In genomic region chr11:83441235-83441634, GRCm38 (mm10) we compare ENCODE assay signal across 9 mouse cellular contexts. TPM values are rescaled to one million over a fixed set of nuclear protein-coding genes. Genes with fewer than 3 reads are reported as not detected.
DNase-seq lines count a peak whose midpoint lies in the region; ATAC-seq and TF ChIP-seq lines count a peak whose summit lies in the region.
"Had no signal": no experiment of that assay in that cellular context is flagged by ENCODE, and none has a peak within 500 bp of the region (broad histone marks: within the 10 kb centered on the region; RNA-seq: fewer than 3 reads in every experiment).

No protein-coding gene starts in this region.

- H3K4me1 ChIP-seq in kidney, adult 2 months (ENCODE audit: control insufficient read depth, insufficient read depth, low read length) = no peaks in the 10 kb centered on the region
- peaks cover 9% of the 10 kb centered on the region; the same call in 1 of the 2 replicates for H3K4me1 ChIP-seq in brown adipose tissue, adult 24 weeks (ENCODE audit: control insufficient read depth, insufficient read depth, insufficient read length, low read length)
- peaks cover 30% of the 10 kb centered on the region for H3K4me1 ChIP-seq in heart, embryonic 16.5 days (ENCODE audit: control insufficient read depth, insufficient read depth, low read length)
- no peaks in the 10 kb centered on the region for H3K4me1 ChIP-seq in liver, embryonic 14.5 days (replicated peaks; ENCODE audit: control insufficient read depth in 2 of 2, insufficient read depth in 2 of 2, low read length in 1 of 2)

- 44% methylated on average over 7 of the region's 7 CpGs for WGBS in kidney, adult 2 months
- WGBS in heart, embryonic 16.5 days = 23% methylated on average over 7 of the region's 7 CpGs
- WGBS in liver, embryonic 14.5 days (ENCODE audit: insufficient replicate concordance) = 39% methylated on average over 7 of the region's 7 CpGs

- H3K36me3 ChIP-seq in kidney, adult 2 months (ENCODE audit: control insufficient read depth, insufficient read depth, low read length) = no peaks in the 10 kb centered on the region
- H3K36me3 ChIP-seq in heart, embryonic 16.5 days (ENCODE audit: control insufficient read depth, insufficient read depth) = no peaks in the 10 kb centered on the region
- no peaks in the 10 kb centered on the region for H3K36me3 ChIP-seq in liver, embryonic 14.5 days (replicated peaks; ENCODE audit: control insufficient read depth, insufficient read depth, low read depth)

- peak overlapping the region; percentile 93 for H3K4me2 ChIP-seq in heart, embryonic 16.5 days (ENCODE audit: low read depth, low read length)
- H3K4me2 ChIP-seq in liver, embryonic 14.5 days (ENCODE audit: low read depth) = peak overlapping the region; percentile 72

- peak; percentile 47 for DNase-seq in kidney, adult 2 months
- no peak for DNase-seq in kidney, adult 9 months
- DNase-seq in liver, embryonic 14.5 days (ENCODE audit: low read depth in 3 of 3, low spot score in 3 of 3) = no peak
- no peak for DNase-seq in ovary, adult 18-20 months (ENCODE audit: low spot score)
- no peak for DNase-seq in urinary bladder, postnatal 10 days (ENCODE audit: low spot score)

- TF ChIP-seq CTCF in kidney, adult 2 months (conservative IDR thresholded peaks at IDR 0.05; ENCODE audit: insufficient read depth, insufficient read length, low read depth, low read length) = no peak
- TF ChIP-seq CTCF in liver, embryonic 14.5 days (IDR thresholded peaks at IDR 0.05; ENCODE audit: low read depth) = no peak

- TF ChIP-seq EP300 in liver, embryonic 14.5 days (IDR thresholded peaks at IDR 0.05; ENCODE audit: low read depth) = no peak

- no peaks in the 10 kb centered on the region for H3K27me3 ChIP-seq in kidney, adult 2 months (replicated peaks; ENCODE audit: control insufficient read depth, insufficient read depth, low read length)
- peaks cover 33% of the 10 kb centered on the region for H3K27me3 ChIP-seq in heart, embryonic 16.5 days (ENCODE audit: control insufficient read depth, insufficient read depth, low read length)
- H3K27me3 ChIP-seq in liver, embryonic 14.5 days (ENCODE audit: control insufficient read depth, insufficient read depth, low read length) = peaks cover 47% of the 10 kb centered on the region

- TF ChIP-seq POLR2A in kidney, adult 2 months (IDR thresholded peaks at IDR 0.05; ENCODE audit: low read depth, low read length) = no peak

- no peaks in the 10 kb centered on the region for H3K9me3 ChIP-seq in heart, embryonic 16.5 days (replicated peaks; ENCODE audit: control insufficient read depth, low read length)
- no peaks in the 10 kb centered on the region for H3K9me3 ChIP-seq in liver, embryonic 14.5 days (ENCODE audit: control insufficient read depth, low read length)

- peak; percentile 28 for ATAC-seq in heart, embryonic 16.5 days (replicated peaks; ENCODE audit: extremely low read depth, insufficient read depth, low FRiP score)
- no peak for ATAC-seq in liver, embryonic 14.5 days (ENCODE audit: insufficient read depth)
- no peak for ATAC-seq in erythroid progenitor cell, adult 5-6 weeks (replicated peaks; ENCODE audit: low FRiP score, poor library complexity, severe bottlenecking)

- H3K27ac ChIP-seq in kidney, adult 2 months (ENCODE audit: insufficient read depth, low read depth, low read length) = no peak overlapping the region
- peak overlapping the region; percentile 72 for H3K27ac ChIP-seq in brown adipose tissue, adult 24 weeks (replicated peaks; ENCODE audit: low read depth, low read length)
- H3K27ac ChIP-seq in heart, embryonic 16.5 days (ENCODE audit: low read length) = peak overlapping the region; percentile 68
- H3K27ac ChIP-seq in liver, embryonic 14.5 days = no peak overlapping the region

- peak overlapping the region; percentile 74; the same call in 1 of the 2 replicates for H3K9ac ChIP-seq in heart, embryonic 16.5 days (ENCODE audit: low read length)
- no peak overlapping the region for H3K9ac ChIP-seq in liver, embryonic 14.5 days (replicated peaks)

- H3K4me3 ChIP-seq in kidney, adult 2 months (ENCODE audit: insufficient read depth, low read depth, low read length) = no peak overlapping the region
- H3K4me3 ChIP-seq in brown adipose tissue, adult 24 weeks (ENCODE audit: insufficient read depth, low read depth, low read length) = peak overlapping the region; percentile 71
- H3K4me3 ChIP-seq in heart, embryonic 16.5 days (ENCODE audit: low read length) = peak overlapping the region; percentile 76
- H3K4me3 ChIP-seq in liver, embryonic 14.5 days (ENCODE audit: insufficient read depth in 1 of 2, low read depth in 2 of 2, low read length in 2 of 2) = no peak overlapping the region

RNA-seq across cellular contexts. Expression of gene 1700020L24Rik, which starts 3.8 kb away (rescaled TPM):
- polyA plus RNA-seq in kidney, adult 2 months (2012; rRNA removed) = 0.11 and 0.14 TPM in 2 replicates
- 2.9 TPM in 1 of 2 replicates, not detected in the other for polyA plus RNA-seq in brown adipose tissue, adult 24 weeks (2012; ENCODE audit: insufficient read depth, insufficient read length, missing spikeins)
- 1.4 and 1.5 TPM in 2 replicates for polyA plus RNA-seq in heart, embryonic 16.5 days (2015; fragmentation: Nextera tagmentation; extraction: Ambion mirVana)
- polyA plus RNA-seq in liver, embryonic 14.5 days (2012; rRNA removed) = 2.1 and 2.8 TPM in 2 replicates
- polyA plus RNA-seq in liver, embryonic 14.5 days (2014; fragmentation: Nextera tagmentation; extraction: Ambion mirVana) = 1.6 and 1.9 TPM in 2 replicates
- total RNA-seq in erythroid progenitor cell, adult 5-6 weeks (2015; ENCODE audit: low replicate concordance) = 12.3 TPM in 1 of 2 replicates, not detected in the other
- total RNA-seq in erythroid progenitor cell, adult 5-6 weeks (2017; ENCODE audit: low replicate concordance) = 4.0 and 4.7 TPM in 2 replicates

RNA-seq across cellular contexts. Expression of gene Gas2l2, which starts 12.0 kb away (rescaled TPM):
- not detected in 2 replicates for polyA plus RNA-seq in kidney, adult 2 months (2012; rRNA removed)
- not detected in 2 replicates for polyA plus RNA-seq in brown adipose tissue, adult 24 weeks (2012; ENCODE audit: insufficient read depth, insufficient read length, missing spikeins)
- polyA plus RNA-seq in heart, embryonic 16.5 days (2015; fragmentation: Nextera tagmentation; extraction: Ambion mirVana) = 0.11 and 0.12 TPM in 2 replicates
- not detected in 2 replicates for polyA plus RNA-seq in liver, embryonic 14.5 days (2012; rRNA removed)
- polyA plus RNA-seq in liver, embryonic 14.5 days (2014; fragmentation: Nextera tagmentation; extraction: Ambion mirVana) = not detected in 2 replicates
- total RNA-seq in erythroid progenitor cell, adult 5-6 weeks (2015; ENCODE audit: low replicate concordance) = not detected in 2 replicates
- not detected in 2 replicates for total RNA-seq in erythroid progenitor cell, adult 5-6 weeks (2017; ENCODE audit: low replicate concordance)
- polyA plus RNA-seq: spleen, adult 2 months had no signal

RNA-seq across cellular contexts. Expression of gene Mmp28, which starts 21.6 kb away (rescaled TPM):
- polyA plus RNA-seq in kidney, adult 2 months (2012; rRNA removed) = 4.3 TPM in 2 replicates
- 5.4 and 6.6 TPM in 2 replicates for polyA plus RNA-seq in brown adipose tissue, adult 24 weeks (2012; ENCODE audit: insufficient read depth, insufficient read length, missing spikeins)
- 3.5 TPM in 2 replicates for polyA plus RNA-seq in heart, embryonic 16.5 days (2015; fragmentation: Nextera tagmentation; extraction: Ambion mirVana)
- 0.31 and 0.34 TPM in 2 replicates for polyA plus RNA-seq in liver, embryonic 14.5 days (2012; rRNA removed)
- 0.10 and 0.24 TPM in 2 replicates for polyA plus RNA-seq in liver, embryonic 14.5 days (2014; fragmentation: Nextera tagmentation; extraction: Ambion mirVana)
- not detected in 2 replicates for total RNA-seq in erythroid progenitor cell, adult 5-6 weeks (2015; ENCODE audit: low replicate concordance)
- total RNA-seq in erythroid progenitor cell, adult 5-6 weeks (2017; ENCODE audit: low replicate concordance) = 1.7 TPM in 1 of 2 replicates, not detected in the other

RNA-seq across cellular contexts. Expression of gene Taf15, which starts 31.7 kb away (rescaled TPM):
- polyA plus RNA-seq in kidney, adult 2 months (2012; rRNA removed) = 7.2 and 13.8 TPM in 2 replicates
- 29.8 and 35.5 TPM in 2 replicates for polyA plus RNA-seq in brown adipose tissue, adult 24 weeks (2012; ENCODE audit: insufficient read depth, insufficient read length, missing spikeins)
- polyA plus RNA-seq in heart, embryonic 16.5 days (2015; fragmentation: Nextera tagmentation; extraction: Ambion mirVana) = 8.3 and 9.5 TPM in 2 replicates
- polyA plus RNA-seq in liver, embryonic 14.5 days (2012; rRNA removed) = 18.4 and 43.1 TPM in 2 replicates
- 1.9 and 2.2 TPM in 2 replicates for polyA plus RNA-seq in liver, embryonic 14.5 days (2014; fragmentation: Nextera tagmentation; extraction: Ambion mirVana)
- 47.2 and 59.5 TPM in 2 replicates for total RNA-seq in erythroid progenitor cell, adult 5-6 weeks (2015; ENCODE audit: low replicate concordance)
- total RNA-seq in erythroid progenitor cell, adult 5-6 weeks (2017; ENCODE audit: low replicate concordance) = 50.6 and 95.9 TPM in 2 replicates

RNA-seq across cellular contexts. Expression of gene Rasl10b, which starts 32.3 kb away (rescaled TPM):
- polyA plus RNA-seq in kidney, adult 2 months (2012; rRNA removed) = 1.4 and 1.8 TPM in 2 replicates
- not detected in 2 replicates for polyA plus RNA-seq in brown adipose tissue, adult 24 weeks (2012; ENCODE audit: insufficient read depth, insufficient read length, missing spikeins)
- 5.7 and 9.1 TPM in 2 replicates for polyA plus RNA-seq in heart, embryonic 16.5 days (2015; fragmentation: Nextera tagmentation; extraction: Ambion mirVana)
- 0.31 and 0.35 TPM in 2 replicates for polyA plus RNA-seq in liver, embryonic 14.5 days (2012; rRNA removed)
- polyA plus RNA-seq in liver, embryonic 14.5 days (2014; fragmentation: Nextera tagmentation; extraction: Ambion mirVana) = 0.06 and 0.13 TPM in 2 replicates
- total RNA-seq in erythroid progenitor cell, adult 5-6 weeks (2015; ENCODE audit: low replicate concordance) = not detected in 2 replicates
- total RNA-seq in erythroid progenitor cell, adult 5-6 weeks (2017; ENCODE audit: low replicate concordance) = 0.23 TPM in 1 of 2 replicates, not detected in the other

Comparison
In these comparisons a context has a peak if more than half of its experiments do, and no peak if none do; other contexts are left out.
1. H3K27ac ChIP-seq: peak in brown adipose tissue, adult 24 weeks (single experiment) and heart, embryonic 16.5 days (single experiment); none in kidney, adult 2 months (single experiment) and liver, embryonic 14.5 days (single experiment).
2. H3K4me3 ChIP-seq: peak in brown adipose tissue, adult 24 weeks (single experiment) and heart, embryonic 16.5 days (single experiment); none in kidney, adult 2 months (single experiment) and liver, embryonic 14.5 days (0 of 2).